Mouse (Mus musculus): Measurements from ENCODE around the gene Myrip.

- no peak for TF ChIP-seq POLR2A (IDR thresholded peaks at IDR 0.05; ENCODE audit: low read depth, low read length)
- TF ChIP-seq CTCF (IDR thresholded peaks at IDR 0.05; ENCODE audit: extremely low read depth, insufficient read length, insufficient replicate concordance, low read depth, low read length), result no peak
Observed at GRCm38 (mm10) chr9:120302980-120303452, 1.7 kb downstream of the Myrip start.
